Mouse (Mus musculus): ENCODE data around the gene Adamts2. TPM values are rescaled to one million over a fixed set of nuclear protein-coding genes. Genes with fewer than 3 reads are reported as not detected.
A peak's percentile ranks its signal among the peaks of the same experiment; 100 is the strongest.

Gene Adamts2
- polyA plus RNA-seq, 1 experiment, result 2.9 TPM

DNA sequence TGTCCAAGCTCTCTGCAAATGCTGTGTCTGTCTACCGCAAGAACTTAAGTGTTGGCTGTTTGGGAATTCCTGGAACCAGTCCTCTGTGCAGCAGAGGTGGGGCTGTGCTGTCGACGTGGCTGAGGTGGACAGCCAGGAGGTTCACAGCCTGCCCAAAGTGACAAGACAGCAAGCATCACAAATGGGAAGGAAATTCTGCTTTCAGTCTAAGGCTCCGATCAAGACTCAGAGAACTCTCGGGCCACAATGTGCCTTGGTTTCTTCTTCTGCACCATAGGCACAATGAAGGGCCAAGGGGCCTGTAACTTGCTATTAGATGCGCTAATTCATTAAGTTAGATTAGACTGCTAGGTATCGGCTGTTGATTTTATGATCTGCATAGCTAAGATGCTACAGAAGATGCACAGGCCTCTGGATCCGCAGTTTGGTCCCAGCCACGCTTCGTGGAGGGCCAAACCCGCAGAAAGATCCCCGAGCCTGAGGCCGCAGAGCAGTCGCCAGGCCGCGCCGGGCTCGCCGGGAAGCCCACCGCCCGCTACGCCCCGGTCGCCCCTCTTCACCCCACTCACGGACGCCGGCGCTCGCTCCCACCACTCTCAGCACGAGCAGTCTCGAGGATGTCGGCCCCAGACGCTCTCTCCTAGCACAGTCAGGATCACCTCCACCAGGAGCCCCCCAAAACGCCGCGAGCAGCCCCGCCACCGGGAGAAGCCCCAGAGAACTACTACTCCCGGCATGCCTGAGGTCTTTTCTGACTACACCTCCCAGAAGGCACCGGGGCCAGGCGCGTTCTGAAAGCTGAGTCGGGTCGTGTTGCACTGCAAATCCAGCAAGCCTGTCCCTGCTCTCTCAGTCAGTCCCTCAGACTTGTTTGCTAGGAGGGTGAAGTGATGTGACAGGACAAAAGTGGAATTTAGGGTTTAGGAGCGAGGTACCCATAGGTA, 225.4 kb downstream of the Adamts2 start, which contains the start of gene Zfp354c:
Zfp354c (minus strand) TSS at position 715 of the 944 bp plus-strand sequence.
- H3K36me3 ChIP-seq (ENCODE audit: control insufficient read depth, insufficient read depth), result no peaks in the 10 kb centered on the region
- H3K79me3 ChIP-seq (ENCODE audit: low read depth), result no peaks in the 10 kb centered on the region
- peak within 1 kb of the TSS; percentile 82 for H3K4me3 ChIP-seq (ENCODE audit: insufficient read depth, poor library complexity, severe bottlenecking)
- no peaks in the 10 kb centered on the region for H3K27me3 ChIP-seq (ENCODE audit: control insufficient read depth, insufficient read depth, insufficient read length)
- H3K79me2 ChIP-seq (ENCODE audit: control insufficient read depth, insufficient read depth), result no peaks in the 10 kb centered on the region
- TF ChIP-seq CEBPB (IDR thresholded peaks at IDR 0.05; ENCODE audit: low read depth) (no peak), MYOG (IDR thresholded peaks at IDR 0.05; ENCODE audit: control insufficient read depth, extremely low read depth, insufficient read length) (no peak), FOSL1 (IDR thresholded peaks at IDR 0.05; ENCODE audit: insufficient read depth, low read length, poor library complexity, severe bottlenecking) (no peak), CTCF (IDR thresholded peaks at IDR 0.05; ENCODE audit: control insufficient read depth, insufficient read depth, insufficient read length) (no peak), MAX (IDR thresholded peaks at IDR 0.05) (no peak), USF1 (IDR thresholded peaks at IDR 0.05; ENCODE audit: low read depth) (no peak), MYOD1 (IDR thresholded peaks at IDR 0.05; ENCODE audit: control insufficient read depth, insufficient read length, low read depth) (no peak)
- H3ac ChIP-seq (ENCODE audit: control insufficient read depth, insufficient read length, low read depth), result peak within 1 kb of the TSS; percentile 87

GRCm38 (mm10) chr11:50835727-50836126, 233.8 kb downstream of the Adamts2 start:
- TF ChIP-seq MAX (IDR thresholded peaks at IDR 0.05) (no peak), CTCF (IDR thresholded peaks at IDR 0.05; ENCODE audit: control insufficient read depth, insufficient read depth, insufficient read length) (no peak), MYOG (IDR thresholded peaks at IDR 0.05; ENCODE audit: control insufficient read depth, extremely low read depth, insufficient read length) (no peak), USF1 (IDR thresholded peaks at IDR 0.05; ENCODE audit: low read depth) (no peak), FOSL1 (IDR thresholded peaks at IDR 0.05; ENCODE audit: insufficient read depth, low read length, poor library complexity, severe bottlenecking) (no peak), MYOD1 (IDR thresholded peaks at IDR 0.05; ENCODE audit: control insufficient read depth, insufficient read length, low read depth) (no peak), CEBPB (IDR thresholded peaks at IDR 0.05; ENCODE audit: low read depth) (no peak)
- Histone ChIP-seq H3ac (ENCODE audit: control insufficient read depth, insufficient read length, low read depth) (no peak overlapping the region), H3K79me3 (ENCODE audit: low read depth) (no peaks in the 10 kb centered on the region), H3K36me3 (ENCODE audit: control insufficient read depth, insufficient read depth) (no peaks in the 10 kb centered on the region), H3K4me3 (ENCODE audit: insufficient read depth, poor library complexity, severe bottlenecking) (no peak overlapping the region), H3K27me3 (ENCODE audit: control insufficient read depth, insufficient read depth, insufficient read length) (peaks cover 3% of the 10 kb centered on the region), H3K79me2 (ENCODE audit: control insufficient read depth, insufficient read depth) (no peaks in the 10 kb centered on the region)

- peaks cover 15% of the 10 kb centered on the region for H3K27me3 ChIP-seq (ENCODE audit: control insufficient read depth, insufficient read depth, insufficient read length)
- no peaks in the 10 kb centered on the region for H3K36me3 ChIP-seq (ENCODE audit: control insufficient read depth, insufficient read depth)
- no peaks in the 10 kb centered on the region for H3K79me2 ChIP-seq (ENCODE audit: control insufficient read depth, insufficient read depth)
- TF ChIP-seq FOSL1 (IDR thresholded peaks at IDR 0.05; ENCODE audit: insufficient read depth, low read length, poor library complexity, severe bottlenecking) (no peak), MYOD1 (IDR thresholded peaks at IDR 0.05; ENCODE audit: control insufficient read depth, insufficient read length, low read depth) (no peak), MYOG (IDR thresholded peaks at IDR 0.05; ENCODE audit: control insufficient read depth, extremely low read depth, insufficient read length) (no peak), MAX (IDR thresholded peaks at IDR 0.05) (no peak), CEBPB (IDR thresholded peaks at IDR 0.05; ENCODE audit: low read depth) (no peak), USF1 (IDR thresholded peaks at IDR 0.05; ENCODE audit: low read depth) (no peak), CTCF (IDR thresholded peaks at IDR 0.05; ENCODE audit: control insufficient read depth, insufficient read depth, insufficient read length) (no peak)
- H3ac ChIP-seq (ENCODE audit: control insufficient read depth, insufficient read length, low read depth), result no peak within 1 kb of the TSS
- no peaks in the 10 kb centered on the region for H3K79me3 ChIP-seq (ENCODE audit: low read depth)
- no peak within 1 kb of the TSS for H3K4me3 ChIP-seq (ENCODE audit: insufficient read depth, poor library complexity, severe bottlenecking)
Measured at GRCm38 (mm10) chr11:50841023-50841735, 239.3 kb downstream of the Adamts2 start, which contains the start of gene Zfp879. Zfp879 (minus strand) TSS chr11:50841552.

GRCm38 (mm10) chr11:50845951-50846350, 244.1 kb downstream of the Adamts2 start:
- TF ChIP-seq FOSL1 (IDR thresholded peaks at IDR 0.05; ENCODE audit: insufficient read depth, low read length, poor library complexity, severe bottlenecking) (no peak), MYOG (IDR thresholded peaks at IDR 0.05; ENCODE audit: control insufficient read depth, extremely low read depth, insufficient read length) (no peak), CTCF (IDR thresholded peaks at IDR 0.05; ENCODE audit: control insufficient read depth, insufficient read depth, insufficient read length) (no peak), MYOD1 (IDR thresholded peaks at IDR 0.05; ENCODE audit: control insufficient read depth, insufficient read length, low read depth) (no peak), MAX (IDR thresholded peaks at IDR 0.05) (no peak), CEBPB (IDR thresholded peaks at IDR 0.05; ENCODE audit: low read depth) (no peak), USF1 (IDR thresholded peaks at IDR 0.05; ENCODE audit: low read depth) (no peak)
- Histone ChIP-seq H3K4me3 (ENCODE audit: insufficient read depth, poor library complexity, severe bottlenecking) (no peak overlapping the region), H3K36me3 (ENCODE audit: control insufficient read depth, insufficient read depth) (no peaks in the 10 kb centered on the region), H3K79me2 (ENCODE audit: control insufficient read depth, insufficient read depth) (no peaks in the 10 kb centered on the region), H3K79me3 (ENCODE audit: low read depth) (no peaks in the 10 kb centered on the region), H3K27me3 (ENCODE audit: control insufficient read depth, insufficient read depth, insufficient read length) (peaks cover 52% of the 10 kb centered on the region), H3ac (ENCODE audit: control insufficient read depth, insufficient read length, low read depth) (no peak overlapping the region)

- H3K79me3 ChIP-seq (ENCODE audit: low read depth), result no peaks in the 10 kb centered on the region
- H3K4me3 ChIP-seq (ENCODE audit: insufficient read depth, poor library complexity, severe bottlenecking), result no peak overlapping the region
- peaks cover 57% of the 10 kb centered on the region for H3K27me3 ChIP-seq (ENCODE audit: control insufficient read depth, insufficient read depth, insufficient read length)
- no peak overlapping the region for H3ac ChIP-seq (ENCODE audit: control insufficient read depth, insufficient read length, low read depth)
- no peaks in the 10 kb centered on the region for H3K79me2 ChIP-seq (ENCODE audit: control insufficient read depth, insufficient read depth)
- TF ChIP-seq CEBPB (IDR thresholded peaks at IDR 0.05; ENCODE audit: low read depth), result no peak
- no peaks in the 10 kb centered on the region for H3K36me3 ChIP-seq (ENCODE audit: control insufficient read depth, insufficient read depth)
Measured at GRCm38 (mm10) chr11:50847047-50847446, 245.2 kb downstream of the Adamts2 start.

Measured in C2C12 (cell line).